Mouse (Mus musculus): ENCODE results near the gene Ikzf1.

DNA sequence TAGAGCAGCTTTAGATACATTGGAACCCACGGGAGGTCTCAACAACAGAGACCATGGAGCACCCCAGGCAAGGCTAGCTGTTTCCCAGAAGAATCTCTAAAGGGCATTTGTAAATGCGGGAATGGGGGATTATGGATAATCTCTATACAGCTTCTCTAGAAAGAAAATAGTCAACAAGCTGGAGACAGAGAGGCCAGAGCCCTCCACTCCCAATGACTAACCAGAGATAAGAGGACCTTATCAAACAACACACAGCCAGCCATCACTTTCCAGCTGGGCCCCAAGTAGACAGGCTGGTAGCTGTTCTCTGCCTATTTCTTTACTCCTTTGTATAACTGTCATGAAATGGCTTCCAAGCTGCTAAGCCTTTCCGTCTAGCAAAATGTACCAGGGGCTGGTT lies 130.9 kb downstream of the Ikzf1 start:
- no peak for TF ChIP-seq CTCF (IDR thresholded peaks at IDR 0.05; ENCODE audit: borderline replicate concordance, extremely low read depth, insufficient read depth, insufficient read length)
- no peak for TF ChIP-seq POLR2A (IDR thresholded peaks at IDR 0.05; ENCODE audit: borderline replicate concordance, extremely low read depth, insufficient read depth, insufficient read length, poor library complexity, severe bottlenecking)
